Mouse (Mus musculus): ENCODE results near the gene Fkbp15. TPM values are rescaled to one million over a fixed set of nuclear protein-coding genes. Genes with fewer than 3 reads are reported as not detected.
"Not testable (repeated sequence)": the region's sequence is repeated elsewhere in the genome, so short reads cannot be mapped to it uniquely, and the experiment has no call there.

Fkbp15 gene
- polyA plus RNA-seq, 1 experiment = 21.6 TPM

DNA sequence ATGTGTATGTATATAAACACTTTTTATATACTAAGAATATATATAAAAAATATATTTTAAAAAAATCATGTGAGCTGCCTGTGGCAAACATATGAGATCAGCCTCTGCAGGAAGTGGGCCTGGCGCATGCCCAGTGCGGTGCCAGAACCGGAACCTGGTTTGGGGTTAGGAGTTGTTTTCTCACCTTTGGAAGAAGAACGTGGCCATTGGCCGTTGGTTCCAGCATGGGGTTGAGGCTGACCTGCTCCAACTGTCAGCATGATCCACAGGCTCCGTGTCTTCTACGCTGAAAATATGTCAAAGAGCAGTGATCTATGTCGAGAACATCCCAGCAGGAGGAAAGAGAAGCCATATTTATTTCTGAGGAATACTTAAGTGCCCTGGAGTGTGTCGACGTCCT lies 86.4 kb downstream of the Fkbp15 start:
- TF ChIP-seq CTCF (IDR thresholded peaks at IDR 0.05; ENCODE audit: extremely low read depth, insufficient read length, insufficient replicate concordance, low read depth, low read length) = no peak
- no peaks in the 10 kb centered on the region for H3K27me3 ChIP-seq (ENCODE audit: control insufficient read depth, insufficient read depth, low read length)
- H3K4me3 ChIP-seq (ENCODE audit: low read depth, low read length) = no peak overlapping the region
- no peak overlapping the region for H3K27ac ChIP-seq (ENCODE audit: insufficient read depth, low read depth, low read length)
- no peaks in the 10 kb centered on the region for H3K36me3 ChIP-seq (ENCODE audit: control insufficient read depth, insufficient read depth, low read length)
- H3K4me1 ChIP-seq (ENCODE audit: control insufficient read depth, insufficient read depth, insufficient read length, low read length) = no peaks in the 10 kb centered on the region
- WGBS = 93% methylated on average over 10 of the region's 10 CpGs

DNA sequence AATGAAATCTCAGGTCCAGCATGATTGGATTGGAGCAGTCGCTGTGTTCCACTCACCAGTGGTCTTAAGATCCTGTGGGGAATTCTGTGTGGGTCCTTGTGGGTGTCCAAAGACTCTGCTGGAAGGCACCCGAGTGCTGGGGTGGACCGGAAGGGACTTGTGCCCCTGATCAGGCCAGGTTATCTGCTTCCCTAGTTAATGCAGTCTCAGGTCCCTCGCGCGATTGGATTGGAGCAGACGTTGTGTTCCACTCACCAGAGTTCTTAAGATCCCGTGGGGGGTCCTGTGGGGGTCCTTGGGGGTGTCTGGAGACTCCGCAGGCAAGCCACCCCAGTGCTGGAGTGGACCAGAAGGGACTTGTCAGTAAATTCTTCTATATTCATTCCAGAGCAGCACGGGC lies 87.7 kb downstream of the Fkbp15 start:
- H3K4me3 ChIP-seq (ENCODE audit: low read depth, low read length) = no peak overlapping the region
- H3K27me3 ChIP-seq (ENCODE audit: control insufficient read depth, insufficient read depth, low read length) = no peaks in the 10 kb centered on the region
- H3K36me3 ChIP-seq (ENCODE audit: control insufficient read depth, insufficient read depth, low read length) = no peaks in the 10 kb centered on the region
- TF ChIP-seq POLR2A (IDR thresholded peaks at IDR 0.05; ENCODE audit: low read depth, low read length) = no peak
- TF ChIP-seq CTCF (IDR thresholded peaks at IDR 0.05; ENCODE audit: extremely low read depth, insufficient read length, insufficient replicate concordance, low read depth, low read length) = no peak
- no peak overlapping the region for H3K27ac ChIP-seq (ENCODE audit: insufficient read depth, low read depth, low read length)
- H3K4me1 ChIP-seq (ENCODE audit: control insufficient read depth, insufficient read depth, insufficient read length, low read length) = no peaks in the 10 kb centered on the region
- 93% methylated on average over 10 of the region's 10 CpGs for WGBS

- no peaks in the 10 kb centered on the region for H3K36me3 ChIP-seq (ENCODE audit: control insufficient read depth, insufficient read depth, low read length)
- H3K27me3 ChIP-seq (ENCODE audit: control insufficient read depth, insufficient read depth, low read length) = no peaks in the 10 kb centered on the region
- no peak overlapping the region for H3K27ac ChIP-seq (ENCODE audit: insufficient read depth, low read depth, low read length)
- 56% methylated on average over 10 of the region's 10 CpGs for WGBS
- H3K4me1 ChIP-seq (ENCODE audit: control insufficient read depth, insufficient read depth, insufficient read length, low read length) = 0 out of 2 replicates have a peak, but pooled peaks cover 1% of the 10 kb centered on the region
- H3K4me3 ChIP-seq (ENCODE audit: low read depth, low read length) = no peak overlapping the region
- TF ChIP-seq CTCF (IDR thresholded peaks at IDR 0.05; ENCODE audit: extremely low read depth, insufficient read length, insufficient replicate concordance, low read depth, low read length) = no peak
- TF ChIP-seq POLR2A (IDR thresholded peaks at IDR 0.05; ENCODE audit: low read depth, low read length) = no peak
Measured at GRCm38 (mm10) chr4:62267101-62267500, 93.2 kb downstream of the Fkbp15 start.

- not testable (repeated sequence) for H3K27ac ChIP-seq (ENCODE audit: insufficient read depth, low read depth, low read length); H3K27me3 ChIP-seq (ENCODE audit: control insufficient read depth, insufficient read depth, low read length)
- WGBS = 66% methylated on average over 7 of the region's 7 CpGs
Measured at GRCm38 (mm10) chr4:62266016-62266415, 94.3 kb downstream of the Fkbp15 start.

GRCm38 (mm10) chr4:62265154-62265836 lies 95.1 kb downstream of the Fkbp15 start:
- Histone ChIP-seq H3K27ac (ENCODE audit: insufficient read depth, low read depth, low read length) (no peak overlapping the region), H3K4me1 (ENCODE audit: control insufficient read depth, insufficient read depth, insufficient read length, low read length) (0 out of 2 replicates have a peak, but pooled peaks cover 1% of the 10 kb centered on the region), H3K36me3 (ENCODE audit: control insufficient read depth, insufficient read depth, low read length) (no peaks in the 10 kb centered on the region), H3K4me3 (ENCODE audit: low read depth, low read length) (no peak overlapping the region), H3K27me3 (ENCODE audit: control insufficient read depth, insufficient read depth, low read length) (no peaks in the 10 kb centered on the region)
- TF ChIP-seq POLR2A (IDR thresholded peaks at IDR 0.05; ENCODE audit: low read depth, low read length) (no peak), CTCF (IDR thresholded peaks at IDR 0.05; ENCODE audit: extremely low read depth, insufficient read length, insufficient replicate concordance, low read depth, low read length) (no peak)
- 38% methylated on average over 10 of the region's 10 CpGs for WGBS

More at GRCm38 (mm10) chr4:62266016-62266415, 94.3 kb downstream of the Fkbp15 start:
- H3K36me3 ChIP-seq (ENCODE audit: control insufficient read depth, insufficient read depth, low read length); H3K4me1 ChIP-seq (ENCODE audit: control insufficient read depth, insufficient read depth, insufficient read length, low read length); H3K4me3 ChIP-seq (ENCODE audit: low read depth, low read length): not testable (repeated sequence)

- WGBS = 37% methylated on average over 7 of the region's 7 CpGs
- H3K36me3 ChIP-seq (ENCODE audit: control insufficient read depth, insufficient read depth, low read length) = no peaks in the 10 kb centered on the region
- no peak overlapping the region for H3K27ac ChIP-seq (ENCODE audit: insufficient read depth, low read depth, low read length)
- 0 out of 2 replicates have a peak, but pooled peaks cover 1% of the 10 kb centered on the region for H3K4me1 ChIP-seq (ENCODE audit: control insufficient read depth, insufficient read depth, insufficient read length, low read length)
- H3K4me3 ChIP-seq (ENCODE audit: low read depth, low read length) = no peak overlapping the region
- TF ChIP-seq CTCF (IDR thresholded peaks at IDR 0.05; ENCODE audit: extremely low read depth, insufficient read length, insufficient replicate concordance, low read depth, low read length) (no peak), POLR2A (IDR thresholded peaks at IDR 0.05; ENCODE audit: low read depth, low read length) (no peak)
- H3K27me3 ChIP-seq (ENCODE audit: control insufficient read depth, insufficient read depth, low read length) = no peaks in the 10 kb centered on the region
Measured at GRCm38 (mm10) chr4:62263133-62263844, 97.1 kb downstream of the Fkbp15 start.

DNA sequence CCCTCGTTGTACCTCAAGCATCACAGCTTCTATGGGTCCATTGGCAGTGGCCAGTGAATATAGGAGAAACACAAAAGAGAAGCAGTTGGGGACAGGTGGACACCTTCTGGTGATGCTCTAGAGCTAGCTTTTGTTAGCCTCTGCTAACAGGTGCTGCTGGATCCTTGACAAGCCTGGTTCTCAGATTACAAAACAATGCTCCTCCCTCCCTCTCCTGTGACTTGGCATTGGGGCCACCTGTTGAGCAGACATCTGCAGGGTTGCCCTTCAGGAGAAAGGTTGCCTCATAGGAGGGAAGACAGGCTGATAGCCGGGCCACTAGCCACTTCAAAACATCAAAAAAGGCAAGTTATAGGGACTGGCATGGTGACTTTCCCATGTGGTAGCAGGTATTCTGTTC lies 98.1 kb downstream of the Fkbp15 start, which contains the start of gene Slc31a2:
Gene Slc31a2 (plus strand): TSS at position 287 of the 400 bp plus-strand sequence.
- Histone ChIP-seq H3K4me3 (ENCODE audit: low read depth, low read length) (no peak within 1 kb of the TSS), H3K4me1 (ENCODE audit: control insufficient read depth, insufficient read depth, insufficient read length, low read length) (0 out of 2 replicates have a peak, but pooled peaks cover 1% of the 10 kb centered on the region), H3K27ac (ENCODE audit: insufficient read depth, low read depth, low read length) (no peak within 1 kb of the TSS), H3K27me3 (ENCODE audit: control insufficient read depth, insufficient read depth, low read length) (no peaks in the 10 kb centered on the region), H3K36me3 (ENCODE audit: control insufficient read depth, insufficient read depth, low read length) (no peaks in the 10 kb centered on the region)
- WGBS = 35% methylated on average over 2 of the region's 2 CpGs
- TF ChIP-seq POLR2A (IDR thresholded peaks at IDR 0.05; ENCODE audit: low read depth, low read length) (no peak), CTCF (IDR thresholded peaks at IDR 0.05; ENCODE audit: extremely low read depth, insufficient read length, insufficient replicate concordance, low read depth, low read length) (no peak)

All from small intestine, adult 2 months (tissue).